In the genomic region with DNA sequence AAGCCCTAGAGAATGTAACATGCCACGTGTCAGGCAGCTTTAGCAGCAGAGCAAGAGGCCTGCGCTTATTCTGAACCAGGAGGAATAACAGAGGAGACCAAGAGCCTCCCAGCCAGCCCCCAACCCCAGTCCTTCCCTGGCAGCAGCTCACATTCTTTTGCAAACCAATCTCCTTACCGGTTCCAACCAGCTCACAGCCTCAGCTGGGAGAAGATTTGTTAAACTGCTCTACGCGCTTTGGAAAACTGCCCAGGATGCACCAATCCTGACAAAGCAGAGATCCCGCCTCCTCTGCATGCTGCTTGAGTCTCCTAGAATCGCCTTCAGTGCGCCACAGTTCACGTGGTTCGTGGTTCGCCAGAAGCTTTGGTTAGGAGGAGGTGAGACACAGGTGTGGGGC, we compare ENCODE assay signal across 16 mouse cellular contexts. TPM values are rescaled to one million over a fixed set of nuclear protein-coding genes. Genes with fewer than 3 reads are reported as not detected.
A peak's percentile ranks its signal among the peaks of the same experiment; 100 is the strongest.
DNase-seq lines count a peak whose midpoint lies in the region; ATAC-seq and TF ChIP-seq lines count a peak whose summit lies in the region.
"Had no signal": no experiment of that assay in that cellular context is flagged by ENCODE, and none has a peak within 500 bp of the region (broad histone marks: within the 10 kb centered on the region; RNA-seq: fewer than 3 reads in every experiment).

No protein-coding gene starts in this region.

- 44% methylated on average over 11 of the region's 11 CpGs for WGBS in intestine, embryonic 14.5 days
- 52% methylated on average over 11 of the region's 11 CpGs for WGBS in intestine, postnatal 0 days

- H3K4me2 ChIP-seq in intestine, embryonic 14.5 days (ENCODE audit: low read length) = no peak overlapping the region
- H3K4me2 ChIP-seq in intestine, postnatal 0 days (replicated peaks; ENCODE audit: low read depth) = no peak overlapping the region
- H3K4me2 ChIP-seq: heart, embryonic 15.5 days had no signal

- H3K4me1 ChIP-seq in intestine, embryonic 14.5 days (replicated peaks; ENCODE audit: control insufficient read depth, insufficient read depth, low read length) = no peaks in the 10 kb centered on the region
- H3K4me1 ChIP-seq in intestine, postnatal 0 days (replicated peaks; ENCODE audit: control insufficient read depth, insufficient read depth, low read length) = no peaks in the 10 kb centered on the region

- no peak for TF ChIP-seq CTCF in intestine, postnatal 0 days (IDR thresholded peaks at IDR 0.05; ENCODE audit: low read depth)

- no peaks in the 10 kb centered on the region for H3K9me3 ChIP-seq in intestine, embryonic 14.5 days (ENCODE audit: control insufficient read depth, low read length)
- no peaks in the 10 kb centered on the region for H3K9me3 ChIP-seq in intestine, postnatal 0 days (ENCODE audit: control insufficient read depth)
- H3K9me3 ChIP-seq: heart, embryonic 15.5 days had no signal

- no peak overlapping the region for H3K4me3 ChIP-seq in intestine, embryonic 14.5 days (ENCODE audit: low read depth, low read length)
- no peak overlapping the region for H3K4me3 ChIP-seq in intestine, postnatal 0 days (ENCODE audit: low read depth, low read length)
- H3K4me3 ChIP-seq: heart, embryonic 15.5 days had no signal

- H3K27me3 ChIP-seq in intestine, embryonic 14.5 days (replicated peaks; ENCODE audit: control insufficient read depth, insufficient read depth, low read length) = peaks cover 32% of the 10 kb centered on the region; the same call in 1 of the 2 replicates
- H3K27me3 ChIP-seq in intestine, postnatal 0 days (replicated peaks; ENCODE audit: control insufficient read depth, insufficient read depth, low read length) = peaks cover 15% of the 10 kb centered on the region

- ATAC-seq in intestine, embryonic 14.5 days (replicated peaks; ENCODE audit: low FRiP score, low TSS enrichment, low read depth) = peak; percentile 70; the same call in 1 of the 2 replicates
- ATAC-seq in intestine, postnatal 0 days = no peak

- DNase-seq in intestine, embryonic 14.5 days (ENCODE audit: low spot score) = peak; percentile 58
- DNase-seq in ES-CJ7 (ENCODE audit: low read depth, low spot score) (peak; percentile 94), ZHBTc4 (ENCODE audit: low read depth, low spot score) (peak; percentile 97)
- DNase-seq in left cerebral cortex, postnatal 4 days = peak; percentile 42
- no peak for DNase-seq in urinary bladder, postnatal 25 days (ENCODE audit: low spot score)
- DNase-seq in thymus, postnatal 25 days = no peak
- no peak for DNase-seq in gastrocnemius, adult 18-20 months (ENCODE audit: low spot score)
- DNase-seq: cerebellum, adult 18-20 months; lung, adult 2 months; thymus, postnatal 36 days had no signal

- H3K27ac ChIP-seq in intestine, embryonic 14.5 days (ENCODE audit: low read depth) = no peak overlapping the region
- no peak overlapping the region for H3K27ac ChIP-seq in intestine, postnatal 0 days (ENCODE audit: low read depth, low read length)
- H3K27ac ChIP-seq: heart, embryonic 15.5 days had no signal

- H3K9ac ChIP-seq in intestine, embryonic 14.5 days (ENCODE audit: low read length) = no peak overlapping the region
- H3K9ac ChIP-seq in intestine, postnatal 0 days (ENCODE audit: low read depth, low read length) = no peak overlapping the region
- H3K9ac ChIP-seq: heart, embryonic 15.5 days had no signal

- no peaks in the 10 kb centered on the region for H3K36me3 ChIP-seq in intestine, embryonic 14.5 days (ENCODE audit: control insufficient read depth, insufficient read depth, low read length)
- no peaks in the 10 kb centered on the region for H3K36me3 ChIP-seq in intestine, postnatal 0 days (ENCODE audit: control insufficient read depth, insufficient read depth)
- H3K36me3 ChIP-seq: heart, embryonic 15.5 days had no signal

- intact Hi-C loops in left cerebral cortex, postnatal 4 days (cut with DNase I) = no loop called here

RNA-seq across cellular contexts. Expression of gene Gm9376, which starts 51.8 kb away (rescaled TPM):
- polyA plus RNA-seq in intestine, embryonic 14.5 days (2014; fragmentation: Nextera tagmentation; extraction: Ambion mirVana) = not detected in 2 replicates
- polyA plus RNA-seq in intestine, postnatal 0 days (2015; fragmentation: Nextera tagmentation; extraction: Ambion mirVana) = not detected in 2 replicates
- not detected for total RNA-seq in left cerebral cortex, postnatal 4 days (2021)
- total RNA-seq in gastrocnemius, adult 18-20 months (2021) = not detected
- total RNA-seq: adrenal gland, adult 18-20 months; left cerebral cortex, postnatal 10 days had no signal
- polyA plus RNA-seq: frontal cortex, adult 2 months; heart, embryonic 15.5 days; kidney, embryonic 14.5 days; lung, adult 2 months had no signal

Comparison
In these comparisons a context has a peak if more than half of its experiments do, and no peak if none do; other contexts are left out.
1. DNase-seq: peak in intestine, embryonic 14.5 days (single experiment), ES-CJ7 (single experiment), ZHBTc4 (single experiment) and left cerebral cortex, postnatal 4 days (single experiment); none in urinary bladder, postnatal 25 days (single experiment), thymus, postnatal 25 days (single experiment) and gastrocnemius, adult 18-20 months (single experiment).